Mouse (Mus musculus): ENCODE results near the gene Thap8. TPM values are rescaled to one million over a fixed set of nuclear protein-coding genes. Genes with fewer than 3 reads are reported as not detected.

Gene Thap8
- 1.6 TPM for total RNA-seq (2023)

GRCm38 (mm10) chr7:30279951-30280669 lies at the start of gene Thap8, which contains the start of gene Wdr62:
Thap8 (plus strand) TSS chr7:30280094.
Wdr62 (minus strand) TSS chr7:30280419.

GRCm38 (mm10) chr7:30231669-30232454 lies 48.0 kb upstream of the Thap8 start, which contains the start of the genes Polr2i and Tbcb:
Polr2i (plus strand) TSS chr7:30231948.
Tbcb (minus strand) TSS chr7:30232272.

GRCm38 (mm10) chr7:30235625-30236024 lies 44.3 kb upstream of the Thap8 start, which contains the start of gene Ovol3:
Ovol3 (minus strand) TSS chr7:30235725.

GRCm38 (mm10) chr7:30291215-30292131 lies 11.6 kb downstream of the Thap8 start, which contains the start of gene Clip3:
Clip3 (plus strand) TSS chr7:30291728.

GRCm38 (mm10) chr7:30308076-30309005 lies 28.4 kb downstream of the Thap8 start, which contains the start of gene Alkbh6:
Alkbh6 (plus strand) TSS chr7:30308717.

DNA sequence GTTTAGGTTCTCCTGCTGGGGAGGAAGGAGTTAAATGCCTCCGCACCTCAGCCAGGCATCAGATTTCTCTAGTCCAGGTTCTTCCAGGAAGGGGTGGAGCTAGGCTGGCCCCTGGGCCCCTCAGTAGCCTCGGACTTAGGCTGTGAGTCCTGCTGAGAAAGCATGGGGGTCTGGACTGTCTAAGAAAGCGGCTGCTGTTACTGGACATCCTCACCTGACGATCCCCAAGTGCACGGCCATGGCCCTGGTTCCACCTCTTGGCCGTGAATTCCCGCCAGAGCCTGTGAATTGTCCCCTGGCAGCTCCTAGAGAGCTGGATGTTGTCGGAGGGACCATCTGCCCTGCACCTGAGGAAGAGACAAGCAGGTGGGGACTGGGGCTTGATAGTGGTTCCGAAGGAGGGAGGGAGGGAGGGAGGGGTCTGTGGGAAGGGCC lies 34.8 kb downstream of the Thap8 start, which contains the start of gene Syne4:
Gene Syne4, plus strand, starts transcription at position 87 of the 435 bp plus-strand sequence.

DNA sequence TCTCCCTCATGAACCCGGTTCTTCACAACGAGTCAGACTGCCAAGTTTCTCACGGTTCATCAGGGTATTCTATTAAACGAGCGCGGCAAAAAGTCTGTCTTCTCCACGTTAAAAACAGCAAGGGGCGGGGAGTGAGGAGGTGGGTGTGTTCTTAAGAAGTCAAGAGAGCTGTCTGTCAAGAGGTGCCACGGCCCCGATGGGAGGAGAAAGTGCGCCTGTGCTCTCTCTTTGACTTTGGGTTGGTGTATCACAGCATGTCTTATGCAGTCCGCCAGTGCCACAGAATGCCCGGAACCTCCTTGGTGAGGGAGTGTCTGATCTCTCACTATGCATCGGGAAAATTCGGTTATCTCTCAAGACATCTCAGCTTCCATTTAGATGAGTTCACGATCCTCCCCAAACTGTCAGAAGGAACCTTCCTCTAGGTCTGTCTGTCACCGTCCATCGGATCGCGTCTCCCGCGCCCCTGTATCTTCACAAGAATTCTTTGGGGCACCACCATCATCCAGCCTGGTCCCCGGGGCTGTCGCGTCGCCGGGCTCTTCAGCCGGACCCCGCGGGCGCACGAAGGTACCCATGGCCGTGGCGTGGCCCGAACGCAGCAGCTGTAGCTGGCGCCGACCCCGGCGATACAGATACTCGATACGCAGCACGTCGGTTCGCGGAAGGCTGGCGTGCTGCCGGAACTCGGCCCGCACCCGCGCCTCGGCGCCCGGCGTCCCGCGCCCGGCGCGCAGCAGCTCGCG lies 41.8 kb downstream of the Thap8 start, which contains the start of gene E130208F15Rik:
Gene E130208F15Rik, plus strand, starts transcription at position 202 of the 746 bp plus-strand sequence.

GRCm38 (mm10) chr7:30323795-30324194 lies 43.9 kb downstream of the Thap8 start, which contains the start of gene Sdhaf1:
Sdhaf1 (minus strand) TSS chr7:30323895.

Other genes with a start within 250 kb of the Thap8 start
- 7.3 TPM for gene Zfp14, start 228.7 kb upstream of the Thap8 start, total RNA-seq (2023)
- gene Zfp82, start 207.2 kb upstream of the Thap8 start, total RNA-seq (2023) = 3.9 TPM
- 3.0 TPM for gene Gm26920, start 189.7 kb upstream of the Thap8 start, total RNA-seq (2023)
- 7.2 TPM for gene Zfp566, start 189.6 kb upstream of the Thap8 start, total RNA-seq (2023)
- gene Zfp260, start 185.3 kb upstream of the Thap8 start, total RNA-seq (2023) = 38.4 TPM
- gene Zfp382, start 158.2 kb upstream of the Thap8 start, total RNA-seq (2023) = 10.4 TPM
- gene Zfp146, start 110.3 kb upstream of the Thap8 start, total RNA-seq (2023) = 50.5 TPM
- gene Cox7a1, start 96.0 kb upstream of the Thap8 start, total RNA-seq (2023) = not detected
- gene Capns1, start 81.3 kb upstream of the Thap8 start, total RNA-seq (2023) = 145 TPM
- gene Polr2i, start 48.1 kb upstream of the Thap8 start, total RNA-seq (2023) = 25.1 TPM
- 15.5 TPM for gene Tbcb, start 47.8 kb upstream of the Thap8 start, total RNA-seq (2023)
- gene Ovol3, start 44.4 kb upstream of the Thap8 start, total RNA-seq (2023) = not detected
- 6.8 TPM for gene Wdr62, start 325 bp downstream of the Thap8 start, total RNA-seq (2023)
- 0.38 TPM for gene Clip3, start 11.6 kb downstream of the Thap8 start, total RNA-seq (2023)
- gene Alkbh6, start 28.6 kb downstream of the Thap8 start, total RNA-seq (2023) = 54.2 TPM
- 5.9 TPM for gene Syne4, start 34.7 kb downstream of the Thap8 start, total RNA-seq (2023)
- gene E130208F15Rik, start 41.6 kb downstream of the Thap8 start, total RNA-seq (2023) = 9.7 TPM
- gene Sdhaf1, start 43.8 kb downstream of the Thap8 start, total RNA-seq (2023) = 14.8 TPM
- not detected for gene Lrfn3, start 82.7 kb downstream of the Thap8 start, total RNA-seq (2023)
- 23.3 TPM for gene Tyrobp, start 133.7 kb downstream of the Thap8 start, total RNA-seq (2023)
- gene Hcst, start 139.8 kb downstream of the Thap8 start, total RNA-seq (2023) = 153 TPM
- 70.8 TPM for gene Nfkbid, start 141.6 kb downstream of the Thap8 start, total RNA-seq (2023)
- 2.9 TPM for gene Aplp1, start 165.4 kb downstream of the Thap8 start, total RNA-seq (2023)
- not detected for gene Kirrel2, start 177.6 kb downstream of the Thap8 start, total RNA-seq (2023)
- not detected for gene Nphs1, start 178.2 kb downstream of the Thap8 start, total RNA-seq (2023)
- gene Prodh2, start 213.5 kb downstream of the Thap8 start, total RNA-seq (2023) = not detected

All from CD4-positive naive resting alpha-beta T cell, adult 57 days (primary cell).